Mouse (Mus musculus): ENCODE data around the gene Slc3a2. TPM values are rescaled to one million over a fixed set of nuclear protein-coding genes. Genes with fewer than 3 reads are reported as not detected.
A peak's percentile ranks its signal among the peaks of the same experiment; 100 is the strongest.

Gene Slc3a2
- total RNA-seq (2017), result 88.1 and 113 TPM in 2 replicates

DNA sequence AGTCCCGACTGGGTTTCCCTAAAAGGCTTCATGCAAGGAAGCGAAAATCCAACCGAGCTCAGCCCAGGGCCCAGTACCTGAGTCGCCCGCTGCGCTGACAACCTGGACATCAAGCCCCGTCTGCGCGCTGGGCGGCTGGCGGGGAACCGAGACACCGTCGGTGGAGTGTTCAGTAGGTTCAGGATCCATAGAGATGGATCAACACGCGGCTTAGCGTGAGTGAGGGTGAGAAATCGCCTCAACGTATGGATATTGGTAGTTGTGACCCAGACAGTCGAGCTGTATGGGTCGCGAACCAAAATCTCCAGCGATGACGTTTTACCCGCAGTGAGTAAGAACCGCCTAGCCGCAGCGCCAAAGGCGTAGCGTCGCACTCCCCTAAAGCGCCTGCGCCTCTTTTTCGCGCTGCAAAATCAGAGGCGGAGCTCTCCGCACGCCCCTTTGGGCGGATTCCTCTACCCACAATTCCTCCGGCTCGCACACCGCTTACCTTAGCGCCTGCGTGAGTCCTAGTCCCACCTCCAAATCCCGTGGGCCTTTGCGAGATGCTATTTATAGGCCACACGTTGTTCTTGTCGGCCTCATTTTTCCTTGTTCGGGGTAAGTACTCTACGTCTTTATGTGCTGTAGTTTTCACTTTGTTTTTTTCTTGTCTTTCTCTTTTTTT lies at the start of gene Slc3a2:
Gene Slc3a2 (minus strand): TSS at position 463 of the 667 bp plus-strand sequence.
- ATAC-seq (replicated peaks in 1 of 2; ENCODE audit: insufficient read depth in 1 of 2, low FRiP score in 2 of 2, low TSS enrichment in 1 of 2, low read depth in 1 of 2, poor library complexity in 2 of 2, severe bottlenecking in 2 of 2), result peak; percentile 89 to 91

GRCm38 (mm10) chr19:8770567-8771270 lies 47.5 kb upstream of the Slc3a2 start, which contains the start of gene Tmem223:
Gene Tmem223, plus strand, starts transcription at chr19:8770996.
- peak; percentile 55 to 70 for ATAC-seq (replicated peaks in 1 of 2; ENCODE audit: insufficient read depth in 1 of 2, low FRiP score in 2 of 2, low TSS enrichment in 1 of 2, low read depth in 1 of 2, poor library complexity in 2 of 2, severe bottlenecking in 2 of 2)

DNA sequence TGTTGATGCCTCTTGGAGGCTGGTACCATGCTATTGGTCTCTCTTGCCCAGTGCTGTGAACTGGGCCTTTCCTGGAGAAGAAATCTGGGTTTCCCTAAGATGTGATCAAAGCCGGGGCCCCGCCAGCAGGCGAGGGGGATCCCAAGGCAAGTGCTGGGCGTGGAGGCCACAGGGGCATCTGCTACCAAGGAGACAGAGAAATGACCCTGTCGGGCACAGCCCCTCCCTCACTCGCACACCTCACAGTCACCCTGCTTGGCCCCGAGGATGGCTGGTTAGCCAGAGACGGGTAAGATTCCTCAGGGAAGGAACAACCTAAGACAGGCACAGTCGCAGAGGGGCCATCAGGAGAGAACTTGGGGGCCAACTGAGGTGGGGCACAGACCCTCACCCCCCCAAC lies 42.4 kb upstream of the Slc3a2 start:
- ATAC-seq (replicated peaks in 1 of 2; ENCODE audit: insufficient read depth in 1 of 2, low FRiP score in 2 of 2, low TSS enrichment in 1 of 2, low read depth in 1 of 2, poor library complexity in 2 of 2, severe bottlenecking in 2 of 2), result no peak

DNA sequence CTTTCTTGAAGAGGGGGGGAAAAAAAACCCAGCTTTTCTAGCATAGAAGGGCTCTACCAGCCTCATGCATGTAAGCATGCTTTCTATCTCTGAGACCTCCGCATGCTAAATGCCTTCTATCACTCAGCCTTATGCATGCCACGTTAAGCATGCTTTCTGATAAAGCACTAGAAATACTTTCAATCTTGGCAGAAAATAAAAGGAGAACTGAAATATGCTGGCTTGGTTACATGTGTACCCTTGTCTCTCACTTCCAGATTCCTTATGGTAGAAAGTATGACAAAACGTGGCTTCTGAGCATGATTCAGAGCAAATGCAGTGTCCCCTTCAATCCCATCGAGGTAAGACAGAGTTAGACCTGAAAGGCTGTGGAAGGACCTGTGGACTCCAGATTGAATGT lies 40.1 kb upstream of the Slc3a2 start:
- ATAC-seq (replicated peaks in 1 of 2; ENCODE audit: insufficient read depth in 1 of 2, low FRiP score in 2 of 2, low TSS enrichment in 1 of 2, low read depth in 1 of 2, poor library complexity in 2 of 2, severe bottlenecking in 2 of 2), result no peak

- no peak for ATAC-seq (replicated peaks in 1 of 2; ENCODE audit: insufficient read depth in 1 of 2, low FRiP score in 2 of 2, low TSS enrichment in 1 of 2, low read depth in 1 of 2, poor library complexity in 2 of 2, severe bottlenecking in 2 of 2)
Observed at GRCm38 (mm10) chr19:8760757-8761156, 37.6 kb upstream of the Slc3a2 start.

- no peak for ATAC-seq (replicated peaks in 1 of 2; ENCODE audit: insufficient read depth in 1 of 2, low FRiP score in 2 of 2, low TSS enrichment in 1 of 2, low read depth in 1 of 2, poor library complexity in 2 of 2, severe bottlenecking in 2 of 2)
Observed at GRCm38 (mm10) chr19:8758899-8759298, 35.7 kb upstream of the Slc3a2 start.

DNA sequence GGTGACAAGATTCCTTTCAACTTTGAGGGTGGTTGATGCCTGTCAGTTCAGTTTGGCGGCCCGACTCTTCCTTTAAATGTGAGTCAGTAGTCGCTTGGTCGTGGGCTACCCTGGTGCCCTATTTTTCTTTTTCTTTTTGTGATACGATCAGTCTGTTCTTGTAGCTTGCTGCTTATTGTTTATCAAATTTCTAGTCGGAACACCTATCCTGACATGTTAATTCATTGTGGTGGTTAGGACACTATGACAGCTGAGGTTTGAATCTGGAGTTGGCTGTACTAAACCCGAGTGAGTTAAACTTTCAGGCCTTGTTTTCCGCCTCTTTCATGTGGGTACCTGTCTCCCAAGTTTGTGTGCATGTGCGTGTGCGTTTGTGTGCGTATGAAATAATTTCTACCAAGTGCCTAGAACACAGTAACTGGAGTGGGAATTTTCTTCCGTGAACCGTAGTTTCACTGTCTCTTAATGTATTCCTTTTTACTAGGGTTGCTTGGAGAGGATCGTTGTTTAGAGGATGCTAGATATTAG lies 34.4 kb upstream of the Slc3a2 start:
- ATAC-seq (replicated peaks in 1 of 2; ENCODE audit: insufficient read depth in 1 of 2, low FRiP score in 2 of 2, low TSS enrichment in 1 of 2, low read depth in 1 of 2, poor library complexity in 2 of 2, severe bottlenecking in 2 of 2), result no peak

- ATAC-seq (replicated peaks in 1 of 2; ENCODE audit: insufficient read depth in 1 of 2, low FRiP score in 2 of 2, low TSS enrichment in 1 of 2, low read depth in 1 of 2, poor library complexity in 2 of 2, severe bottlenecking in 2 of 2), result peak; percentile 74 to 94
Observed at GRCm38 (mm10) chr19:8756635-8757387, 33.6 kb upstream of the Slc3a2 start, which contains the start of gene Nxf1. Gene Nxf1, plus strand, starts transcription at chr19:8757073.

DNA sequence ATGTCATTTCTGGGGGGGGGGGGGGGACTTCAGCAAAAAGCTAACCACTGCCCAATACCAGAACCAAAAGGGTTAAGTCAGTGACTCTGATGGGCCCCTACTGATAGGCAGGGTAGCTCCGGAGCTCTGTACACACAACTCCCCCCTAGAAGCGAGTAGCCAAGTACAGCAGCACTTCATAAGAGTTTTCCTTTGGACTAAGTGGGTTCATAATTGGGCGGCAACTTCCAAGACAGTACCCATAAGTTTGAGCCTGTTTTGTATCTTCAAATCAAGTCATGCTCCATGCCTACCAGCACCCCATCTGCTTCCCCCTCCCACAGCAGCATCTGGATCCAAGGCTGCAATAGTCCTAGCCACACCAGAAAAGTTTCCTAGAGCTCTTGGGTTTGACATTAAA lies 32.5 kb upstream of the Slc3a2 start:
- no peak for ATAC-seq (replicated peaks in 1 of 2; ENCODE audit: insufficient read depth in 1 of 2, low FRiP score in 2 of 2, low TSS enrichment in 1 of 2, low read depth in 1 of 2, poor library complexity in 2 of 2, severe bottlenecking in 2 of 2)

DNA sequence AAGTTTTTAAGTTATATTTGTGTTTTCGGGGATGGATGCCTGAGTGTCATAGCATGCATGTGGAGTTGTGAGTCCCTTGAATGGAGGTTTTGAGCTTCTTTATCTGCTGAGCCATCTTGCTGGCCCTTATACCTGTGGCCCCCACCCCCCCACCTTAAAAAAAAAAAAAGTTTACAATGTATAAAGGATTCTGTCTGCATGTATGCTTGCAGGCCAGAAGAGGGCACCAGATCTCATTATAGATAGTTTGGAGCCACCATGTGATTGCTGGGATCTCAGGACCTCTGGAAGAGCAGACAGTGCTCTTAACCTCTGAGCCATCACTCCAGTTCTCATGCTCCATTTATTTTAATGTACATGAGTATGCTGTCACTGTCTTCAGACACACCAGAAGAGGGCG lies 24.2 kb upstream of the Slc3a2 start:
- ATAC-seq (replicated peaks in 1 of 2; ENCODE audit: insufficient read depth in 1 of 2, low FRiP score in 2 of 2, low TSS enrichment in 1 of 2, low read depth in 1 of 2, poor library complexity in 2 of 2, severe bottlenecking in 2 of 2), result no peak

- no peak for ATAC-seq (replicated peaks in 1 of 2; ENCODE audit: insufficient read depth in 1 of 2, low FRiP score in 2 of 2, low TSS enrichment in 1 of 2, low read depth in 1 of 2, poor library complexity in 2 of 2, severe bottlenecking in 2 of 2)
Observed at GRCm38 (mm10) chr19:8745382-8745781, 22.2 kb upstream of the Slc3a2 start.

GRCm38 (mm10) chr19:8742176-8742575 lies 19.0 kb upstream of the Slc3a2 start:
- no peak for ATAC-seq (replicated peaks in 1 of 2; ENCODE audit: insufficient read depth in 1 of 2, low FRiP score in 2 of 2, low TSS enrichment in 1 of 2, low read depth in 1 of 2, poor library complexity in 2 of 2, severe bottlenecking in 2 of 2)

DNA sequence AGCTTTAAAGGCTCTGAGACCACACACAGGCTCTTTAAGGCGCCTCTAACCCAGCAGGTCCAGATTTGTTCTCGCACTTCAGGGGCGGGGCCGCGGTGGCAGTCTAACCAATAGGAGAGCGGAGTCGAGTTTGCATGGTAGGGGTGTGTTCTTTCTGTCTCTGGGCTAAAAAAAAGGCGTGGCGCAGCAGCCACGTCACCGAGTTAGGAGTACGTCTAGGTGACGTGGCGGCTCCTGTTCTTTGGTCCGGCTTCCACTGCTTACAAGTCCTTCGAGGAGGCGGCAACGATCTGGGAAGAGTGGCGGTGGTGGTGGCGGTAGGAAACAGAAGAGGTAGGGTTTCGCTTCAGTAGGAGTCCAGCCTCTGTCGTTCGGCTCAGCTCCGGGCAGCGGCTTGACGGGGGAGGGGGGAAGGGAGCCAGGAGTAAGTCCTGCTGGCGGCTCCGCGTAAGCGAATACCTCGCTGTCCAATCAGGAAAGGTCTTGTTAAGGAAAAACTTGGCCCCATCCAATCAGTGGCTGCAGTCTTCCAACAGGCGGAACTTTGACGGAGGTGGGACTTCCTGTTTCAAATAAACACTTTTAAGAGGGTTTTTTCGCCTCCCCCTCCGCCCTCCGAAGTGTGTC lies 18.2 kb upstream of the Slc3a2 start, which contains the start of gene Stx5a:
Gene Stx5a (plus strand): TSS at position 171 of the 627 bp plus-strand sequence.
- peak; percentile 96 to 97 for ATAC-seq (replicated peaks in 1 of 2; ENCODE audit: insufficient read depth in 1 of 2, low FRiP score in 2 of 2, low TSS enrichment in 1 of 2, low read depth in 1 of 2, poor library complexity in 2 of 2, severe bottlenecking in 2 of 2)

GRCm38 (mm10) chr19:8740603-8741002 lies 17.4 kb upstream of the Slc3a2 start, which contains the start of gene 1700092M07Rik:
Gene 1700092M07Rik, plus strand, starts transcription at chr19:8740718.
- no peak for ATAC-seq (replicated peaks in 1 of 2; ENCODE audit: insufficient read depth in 1 of 2, low FRiP score in 2 of 2, low TSS enrichment in 1 of 2, low read depth in 1 of 2, poor library complexity in 2 of 2, severe bottlenecking in 2 of 2)

GRCm38 (mm10) chr19:8739646-8740045 lies 16.5 kb upstream of the Slc3a2 start:
- no peak for ATAC-seq (replicated peaks in 1 of 2; ENCODE audit: insufficient read depth in 1 of 2, low FRiP score in 2 of 2, low TSS enrichment in 1 of 2, low read depth in 1 of 2, poor library complexity in 2 of 2, severe bottlenecking in 2 of 2)

GRCm38 (mm10) chr19:8738911-8739310 lies 15.7 kb upstream of the Slc3a2 start:
- ATAC-seq (replicated peaks in 1 of 2; ENCODE audit: insufficient read depth in 1 of 2, low FRiP score in 2 of 2, low TSS enrichment in 1 of 2, low read depth in 1 of 2, poor library complexity in 2 of 2, severe bottlenecking in 2 of 2), result no peak

GRCm38 (mm10) chr19:8736160-8736467 lies 12.9 kb upstream of the Slc3a2 start:
- peak in 1 of 2 experiments; percentile 17; a peak in 1 of 4 replicates for ATAC-seq (replicated peaks in 1 of 2; ENCODE audit: insufficient read depth in 1 of 2, low FRiP score in 2 of 2, low TSS enrichment in 1 of 2, low read depth in 1 of 2, poor library complexity in 2 of 2, severe bottlenecking in 2 of 2)
